Mouse (Mus musculus): ENCODE data around the gene Tsg101.
A peak's percentile ranks its signal among the peaks of the same experiment; 100 is the strongest.

Tsg101 gene

GRCm38 (mm10) chr7:46876841-46877240 lies 42.9 kb downstream of the Tsg101 start:
- DNase-seq (ENCODE audit: low read depth, low spot score) = no peak

DNA sequence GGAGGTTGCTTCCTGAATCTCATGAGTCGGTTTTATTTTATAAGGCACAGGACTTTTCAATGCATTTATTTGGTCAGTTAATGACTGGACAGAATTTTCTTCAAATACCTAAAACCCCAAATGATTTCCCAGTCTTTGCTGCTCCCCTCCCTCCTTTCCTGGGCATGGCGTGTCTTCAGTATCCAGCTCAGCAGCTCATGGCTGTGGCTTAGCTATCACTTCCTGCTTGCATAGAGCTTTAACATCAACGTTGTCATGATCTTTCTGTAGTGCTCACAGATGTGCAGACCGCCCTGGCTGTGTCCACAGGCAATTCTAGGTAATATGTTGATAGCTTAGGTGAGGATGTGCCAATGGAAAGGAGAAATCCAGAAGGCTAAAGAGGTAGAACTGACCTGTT lies 47.8 kb downstream of the Tsg101 start:
- no peak for DNase-seq (ENCODE audit: low read depth, low spot score)

DNA sequence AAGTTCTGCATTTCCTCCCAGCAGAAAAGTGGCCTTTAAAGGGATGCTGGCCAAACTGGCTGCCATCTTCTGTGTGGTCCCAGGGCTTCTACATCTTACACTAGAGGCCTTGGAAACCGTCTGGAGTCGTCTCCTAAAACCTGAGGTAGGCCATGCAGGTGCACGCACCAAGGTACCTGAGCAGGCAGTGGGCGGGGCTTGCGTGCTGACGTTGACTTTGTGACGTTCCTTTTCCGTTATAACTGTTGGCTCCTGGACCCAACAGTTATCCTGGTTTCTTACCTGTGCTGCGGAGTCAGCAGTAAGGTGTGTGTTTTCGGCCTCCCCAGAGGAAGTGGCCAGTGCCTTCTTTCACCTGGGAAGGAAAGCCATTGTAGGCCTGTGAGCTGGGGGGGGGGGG lies 58.8 kb downstream of the Tsg101 start, which contains the start of gene Ldhc:
Gene Ldhc (plus strand): TSS at position 208 of the 400 bp plus-strand sequence.
- DNase-seq (ENCODE audit: low read depth, low spot score) = no peak

DNA sequence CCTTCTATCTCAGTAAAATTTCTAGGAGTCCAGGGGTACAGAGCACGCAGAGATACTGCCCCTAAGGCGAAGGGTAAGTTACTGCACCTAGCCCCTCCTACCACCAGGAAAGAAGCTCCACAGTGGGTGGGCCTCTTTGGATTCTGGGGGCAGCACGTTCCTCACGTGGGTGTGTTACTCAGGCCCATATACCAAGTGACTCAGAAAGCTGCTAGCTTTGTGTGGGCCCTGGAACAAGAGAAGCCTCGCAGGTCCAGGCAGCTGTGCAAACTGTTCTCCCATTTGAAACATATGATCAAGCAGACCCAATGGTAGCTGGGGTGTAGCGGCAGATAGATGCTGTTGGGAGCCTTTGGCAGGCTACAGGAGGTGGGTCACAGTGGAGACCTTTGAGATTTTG lies 60.7 kb downstream of the Tsg101 start:
- no peak for DNase-seq (ENCODE audit: low read depth, low spot score)

GRCm38 (mm10) chr7:46857436-46857835 lies 62.3 kb downstream of the Tsg101 start:
- DNase-seq (ENCODE audit: low read depth, low spot score) = peak; percentile 36

DNA sequence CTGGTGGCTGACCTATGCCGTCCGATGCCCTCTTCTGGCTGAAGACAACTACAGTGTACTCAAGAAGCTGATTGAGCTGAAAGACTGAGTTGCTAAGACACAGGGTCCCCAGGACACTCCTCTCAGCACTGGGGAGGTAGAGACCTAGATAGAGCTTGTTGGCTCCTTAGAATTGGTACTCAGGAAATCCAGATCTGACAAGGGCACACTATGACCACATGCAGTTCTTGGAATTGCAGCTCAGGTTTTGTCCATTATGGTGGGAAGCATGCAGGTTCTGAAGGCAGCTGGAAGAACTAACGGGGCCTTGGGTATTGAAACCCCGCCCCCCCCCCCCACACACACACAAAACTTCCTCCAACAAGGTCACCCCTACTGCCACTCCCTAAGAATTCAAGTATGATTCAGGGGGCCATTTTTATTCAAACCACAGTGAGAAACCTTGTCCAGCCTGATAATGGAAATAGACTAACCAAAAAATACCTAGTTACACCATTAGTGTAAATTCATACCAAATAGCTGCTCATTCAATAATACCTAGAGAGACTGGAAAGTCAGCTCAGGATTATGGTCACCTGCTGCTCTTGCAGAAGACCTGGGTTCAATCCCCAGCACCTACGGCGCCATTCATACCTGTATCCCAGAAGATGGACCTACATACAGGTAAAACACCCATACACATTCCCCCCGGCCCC lies 63.8 kb downstream of the Tsg101 start:
- DNase-seq (ENCODE audit: low read depth, low spot score) = peak; percentile 50

- DNase-seq (ENCODE audit: low read depth, low spot score) = no peak
Measured at GRCm38 (mm10) chr7:46853365-46853764, 66.4 kb downstream of the Tsg101 start.

DNA sequence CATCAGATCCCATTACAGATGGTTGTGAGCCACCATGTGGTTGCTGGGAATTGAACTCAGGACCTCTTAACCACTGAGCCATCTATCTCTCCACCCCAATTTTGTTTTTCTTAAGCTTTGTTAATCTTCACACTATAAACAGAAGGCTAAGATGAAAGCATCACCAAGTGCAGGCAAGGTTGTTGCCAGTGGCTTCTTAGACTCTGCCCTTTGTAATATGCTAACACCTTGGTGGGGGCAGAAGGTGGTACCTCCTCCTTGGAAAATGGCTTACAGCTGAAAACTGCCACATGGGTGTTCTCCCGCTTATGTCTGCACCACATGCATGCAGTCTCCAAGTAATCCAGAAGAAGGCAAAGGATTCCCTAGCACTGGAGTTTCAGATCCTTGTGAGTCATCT lies 67.1 kb downstream of the Tsg101 start:
- DNase-seq (ENCODE audit: low read depth, low spot score) = no peak

DNA sequence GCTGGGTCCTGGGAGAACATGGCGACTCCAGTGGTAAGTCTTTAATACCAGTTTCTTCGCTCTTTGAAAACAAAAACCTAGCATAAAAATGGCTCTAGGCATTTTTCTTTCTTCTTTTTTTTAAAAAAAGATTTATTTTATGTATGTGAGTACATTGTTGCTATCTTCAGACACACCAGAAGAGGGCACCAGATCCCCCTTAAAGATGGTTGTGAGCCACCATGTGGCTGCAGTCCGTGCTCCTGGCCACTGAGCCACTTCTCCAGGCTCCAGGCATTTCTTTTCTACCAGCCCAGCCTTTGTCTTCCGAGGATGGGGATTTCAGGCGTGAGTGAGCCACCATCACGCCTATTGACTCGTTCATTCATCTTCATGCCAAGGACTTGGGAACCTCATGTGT lies 68.7 kb downstream of the Tsg101 start:
- DNase-seq (ENCODE audit: low read depth, low spot score) = no peak

DNA sequence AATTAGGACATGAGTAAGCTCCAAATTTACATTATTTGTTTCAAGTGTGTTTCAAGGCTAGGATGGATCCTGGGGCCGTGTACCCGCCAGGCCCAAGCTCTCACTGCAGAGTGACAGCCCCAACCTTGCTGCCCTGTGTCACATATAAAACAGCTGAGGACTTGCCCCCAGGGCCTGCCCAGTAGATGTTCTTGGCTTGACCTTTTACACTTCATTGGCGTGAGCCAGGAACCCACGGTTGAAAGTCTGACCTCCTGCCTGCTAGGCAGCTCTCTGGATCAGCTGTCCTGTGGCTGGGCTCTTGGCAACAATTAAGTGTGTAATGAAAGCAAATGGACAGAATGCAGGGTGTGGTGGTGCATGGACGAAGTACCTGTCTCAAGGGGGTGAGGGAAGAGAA lies 70.5 kb downstream of the Tsg101 start:
- DNase-seq (ENCODE audit: low read depth, low spot score) = no peak

- DNase-seq (ENCODE audit: low read depth, low spot score) = peak; percentile 82
Measured at GRCm38 (mm10) chr7:46846486-46847244, 73.1 kb downstream of the Tsg101 start.

DNA sequence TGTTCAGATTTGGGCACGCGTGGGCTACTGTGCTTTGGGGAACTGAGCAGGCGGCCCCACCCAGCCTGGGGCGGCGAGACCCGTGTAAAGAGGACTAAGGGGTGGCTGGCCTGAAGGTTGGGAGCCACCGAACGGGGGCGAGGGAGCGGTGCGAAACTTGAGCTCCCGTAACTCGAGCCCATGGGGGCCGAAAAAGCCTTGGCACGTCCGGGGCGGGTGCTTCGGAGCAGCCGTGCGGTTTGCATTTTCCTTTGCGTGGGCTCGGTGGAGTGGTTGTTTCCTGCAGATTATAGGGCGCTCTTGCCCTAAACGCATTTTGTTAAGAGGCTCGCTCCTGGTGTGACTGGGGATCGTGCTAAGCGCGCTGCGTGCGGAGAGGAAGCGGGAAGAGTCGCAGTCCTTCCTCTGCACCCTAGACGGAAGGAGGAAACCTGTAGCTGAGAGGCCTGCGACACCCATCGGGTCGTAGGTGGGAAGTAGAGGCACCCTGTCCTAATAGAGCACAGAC lies 73.7 kb downstream of the Tsg101 start:
- peak; percentile 36 for DNase-seq (ENCODE audit: low read depth, low spot score)

GRCm38 (mm10) chr7:46845211-46845977 lies 74.4 kb downstream of the Tsg101 start:
- DNase-seq (ENCODE audit: low read depth, low spot score) = peak; percentile 96

- no peak for DNase-seq (ENCODE audit: low read depth, low spot score)
Measured at GRCm38 (mm10) chr7:46843576-46843975, 76.2 kb downstream of the Tsg101 start.

DNA sequence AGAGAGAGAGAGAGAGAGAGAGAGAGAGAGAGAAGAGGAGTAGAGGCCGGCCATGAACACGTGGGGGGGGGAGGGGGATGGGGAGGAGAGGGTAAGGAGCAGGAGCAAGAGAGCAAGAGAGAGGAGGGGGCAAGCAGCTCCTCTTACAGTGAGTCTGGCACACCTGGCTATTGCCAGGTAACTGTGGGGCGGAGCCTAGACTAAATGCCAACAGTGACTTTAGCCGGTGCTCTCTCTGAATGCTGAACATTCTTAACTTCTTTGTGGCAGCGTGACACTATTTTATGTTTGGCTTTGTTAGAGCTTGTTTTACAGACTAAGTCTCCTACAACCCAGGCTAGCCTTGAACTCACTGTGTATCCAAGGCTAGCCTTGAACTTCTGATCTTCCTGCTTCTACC lies 77.5 kb downstream of the Tsg101 start:
- DNase-seq (ENCODE audit: low read depth, low spot score) = no peak

DNA sequence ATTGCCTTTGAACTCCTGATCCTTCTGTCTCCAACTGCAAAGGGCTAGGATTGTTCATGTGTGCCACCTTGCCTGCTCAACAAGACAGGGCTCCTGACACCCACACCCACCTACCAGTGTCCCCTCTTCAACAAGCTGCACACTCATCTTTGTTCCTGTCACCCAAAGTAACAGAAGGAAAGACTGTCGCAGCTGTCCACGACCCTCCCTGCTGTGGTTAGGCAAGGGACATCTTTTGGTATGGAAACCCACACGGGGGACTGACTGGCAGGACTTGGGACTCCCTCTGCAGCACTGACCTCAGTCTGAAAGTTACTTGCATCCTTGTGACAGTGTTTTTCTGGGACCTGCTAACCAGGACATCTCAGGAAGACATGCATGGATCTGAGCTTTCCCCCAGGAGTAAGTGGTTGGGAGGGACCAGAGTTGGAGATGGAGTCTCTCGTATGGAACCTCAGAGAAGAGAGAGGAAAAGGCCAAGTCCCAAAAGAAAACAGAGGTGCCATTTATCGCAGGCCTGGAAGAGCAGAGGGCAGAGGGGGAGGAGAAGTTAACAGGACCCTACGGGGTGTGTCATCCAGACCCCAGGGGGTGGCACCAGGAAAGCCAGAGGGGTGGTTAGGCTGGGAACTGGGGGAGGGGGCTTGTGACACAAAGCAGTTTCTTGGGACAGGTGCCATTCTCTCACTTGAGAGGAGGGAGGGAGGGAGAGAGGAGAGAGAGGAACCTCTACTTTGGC lies 78.8 kb downstream of the Tsg101 start, which contains the start of gene Ldha:
Gene Ldha (plus strand): TSS at position 689 of the 739 bp plus-strand sequence.
- DNase-seq (ENCODE audit: low read depth, low spot score) = no peak

GRCm38 (mm10) chr7:46840326-46840725 lies 79.4 kb downstream of the Tsg101 start:
- DNase-seq (ENCODE audit: low read depth, low spot score) = no peak

- no peak for DNase-seq (ENCODE audit: low read depth, low spot score)
Measured at GRCm38 (mm10) chr7:46839861-46840260, 79.9 kb downstream of the Tsg101 start.

DNA sequence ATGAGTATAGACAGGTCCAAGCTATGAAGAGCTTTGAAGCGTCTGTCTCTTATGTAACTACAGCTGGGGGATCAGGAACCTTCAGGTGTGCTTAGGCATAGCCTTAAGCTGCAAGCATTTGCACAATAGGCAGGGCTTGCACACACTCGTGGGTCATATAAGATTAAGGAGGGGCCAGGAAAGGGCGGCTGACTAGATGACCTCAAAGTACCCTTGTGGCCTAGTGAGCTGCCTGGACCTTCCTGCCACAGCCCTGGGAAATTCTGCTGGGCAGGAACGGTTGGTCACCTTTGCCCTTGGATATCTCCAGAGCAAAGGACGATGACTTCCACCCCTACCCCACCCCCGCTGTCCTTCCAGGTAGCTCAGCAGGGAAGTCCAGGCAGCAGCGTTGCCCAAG lies 80.3 kb downstream of the Tsg101 start:
- no peak for DNase-seq (ENCODE audit: low read depth, low spot score)
